Mouse (Mus musculus): ENCODE data around the gene Svep1. TPM values are rescaled to one million over a fixed set of nuclear protein-coding genes. Genes with fewer than 3 reads are reported as not detected.

Svep1 gene
- total and polyA plus RNA-seq, 3 experiments: not detected

- TF ChIP-seq UBTF (IDR thresholded peaks at IDR 0.05; ENCODE audit: borderline replicate concordance, insufficient read depth, low read depth, low read length) (no peak), ZC3H11A (IDR thresholded peaks at IDR 0.05; ENCODE audit: low read depth, low read length) (no peak), KAT2A (conservative IDR thresholded peaks at IDR 0.05; ENCODE audit: low read depth, low read length) (no peak), SIN3A (IDR thresholded peaks at IDR 0.05; ENCODE audit: low read length) (no peak), ETS1 (IDR thresholded peaks at IDR 0.05; ENCODE audit: low read depth, low read length) (no peak)
These were observed 128.7 kb downstream of the Svep1 start (continued) for GRCm38 (mm10) chr4:58077950-58078349.

GRCm38 (mm10) chr4:58077536-58077935, 129.1 kb downstream of the Svep1 start:
- TF ChIP-seq POLR2AphosphoS2 (IDR thresholded peaks at IDR 0.05; ENCODE audit: low read length) (no peak), SIN3A (IDR thresholded peaks at IDR 0.05; ENCODE audit: low read length) (no peak), JUND (IDR thresholded peaks at IDR 0.05; ENCODE audit: low read depth, low read length) (no peak), USF1 (IDR thresholded peaks at IDR 0.05; ENCODE audit: low read depth, low read length) (no peak), MAX (IDR thresholded peaks at IDR 0.05; ENCODE audit: low read length) (no peak), MAFK (IDR thresholded peaks at IDR 0.05; ENCODE audit: borderline replicate concordance, low read depth, low read length) (no peak), MYB (IDR thresholded peaks at IDR 0.05; ENCODE audit: low read depth, low read length) (no peak), SMC3 (IDR thresholded peaks at IDR 0.05; ENCODE audit: low read depth, low read length) (no peak), RAD21 (IDR thresholded peaks at IDR 0.05; ENCODE audit: low read depth, low read length) (no peak), POLR2AphosphoS5 (IDR thresholded peaks at IDR 0.05; ENCODE audit: borderline replicate concordance, low read depth, low read length) (no peak), NRF1 (IDR thresholded peaks at IDR 0.05; ENCODE audit: insufficient read depth, low read depth, low read length, poor library complexity, severe bottlenecking) (no peak), TBP (IDR thresholded peaks at IDR 0.05; ENCODE audit: low read depth, low read length) (no peak), HCFC1 (IDR thresholded peaks at IDR 0.05; ENCODE audit: low read depth, low read length) (no peak), UBTF (IDR thresholded peaks at IDR 0.05; ENCODE audit: borderline replicate concordance, insufficient read depth, low read depth, low read length) (no peak), POLR2A (IDR thresholded peaks at IDR 0.05; ENCODE audit: control insufficient read depth in 1 of 2, insufficient read depth in 1 of 2, low read depth in 1 of 2, low read length in 2 of 2, poor library complexity in 1 of 2) (no peak), ZNF384 (IDR thresholded peaks at IDR 0.05; ENCODE audit: low read depth, low read length) (no peak), ZMIZ1 (IDR thresholded peaks at IDR 0.05; ENCODE audit: low read depth, low read length) (no peak), MEF2A (IDR thresholded peaks at IDR 0.05; ENCODE audit: extremely low read depth, insufficient replicate concordance, low read depth, low read length, poor library complexity, severe bottlenecking) (no peak), GABPA (IDR thresholded peaks at IDR 0.05; ENCODE audit: low read depth, low read length) (no peak)
- no peak for DNase-seq (ENCODE audit: low read depth, low spot score)

More at GRCm38 (mm10) chr4:58077536-58077935, 129.1 kb downstream of the Svep1 start:
- Histone ChIP-seq H3K27ac (ENCODE audit: control insufficient read depth, low read depth, low read length) (no peak overlapping the region), H3K79me2 (ENCODE audit: control insufficient read depth, insufficient read depth, low read length, poor library complexity) (no peaks in the 10 kb centered on the region), H3K27me3 (ENCODE audit: control insufficient read depth in 1 of 2, insufficient read depth in 2 of 2, low read length in 2 of 2) (no peaks in the 10 kb centered on the region; a peak in 1 of 4 replicates), H3K9ac (ENCODE audit: control insufficient read depth, low read depth, low read length, poor library complexity, severe bottlenecking) (no peak overlapping the region), H3K4me1 (ENCODE audit: control insufficient read depth in 1 of 2, insufficient read depth in 2 of 2, low read length in 2 of 2) (no peaks in the 10 kb centered on the region), H3K4me3 (ENCODE audit: control insufficient read depth in 1 of 2, insufficient read depth in 1 of 2, low read depth in 2 of 2, low read length in 2 of 2) (no peak overlapping the region), H3K36me3 (ENCODE audit: control insufficient read depth in 1 of 2, insufficient read depth in 2 of 2, low read length in 2 of 2) (no peaks in the 10 kb centered on the region), H3K9me3 (replicated peaks; ENCODE audit: insufficient read depth, low read length) (no peaks in the 10 kb centered on the region)

Measured in MEL (cell line).